Mouse (Mus musculus): ENCODE results near the gene Slc19a1. TPM values are rescaled to one million over a fixed set of nuclear protein-coding genes. Genes with fewer than 3 reads are reported as not detected.

The Slc19a1 gene
- total and polyA plus RNA-seq, 2 experiments from 2014 or later = 45.5 to 49.8 TPM

DNA sequence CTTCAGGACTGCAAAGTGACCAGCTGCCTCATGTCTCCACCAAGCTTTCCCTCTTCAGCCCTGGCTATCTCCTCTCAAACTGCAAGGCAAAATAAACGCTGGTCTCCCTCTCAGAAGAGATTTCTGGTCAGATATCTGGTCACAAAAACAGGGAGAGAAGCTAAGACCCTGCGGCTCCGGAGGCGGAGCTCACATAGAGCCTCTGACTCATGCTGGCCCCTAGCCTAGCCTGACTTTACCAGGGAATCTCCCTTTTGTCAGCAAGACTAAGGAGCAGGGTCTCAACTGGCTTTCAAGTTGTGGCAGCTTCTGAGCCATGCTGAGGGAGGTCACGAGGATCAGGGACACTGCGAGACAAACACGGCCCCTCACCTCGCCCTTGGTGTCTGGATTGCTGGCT lies 57.3 kb downstream of the Slc19a1 start:
- TF ChIP-seq CTCF (IDR thresholded peaks at IDR 0.05; ENCODE audit: low read depth) = no peak
- Histone ChIP-seq H3K27me3 (ENCODE audit: insufficient read depth, low read length) (no peaks in the 10 kb centered on the region), H3K36me3 (ENCODE audit: insufficient read depth, low read length) (no peaks in the 10 kb centered on the region), H3K4me1 (ENCODE audit: insufficient read depth, low read length) (no peaks in the 10 kb centered on the region), H3K4me3 (ENCODE audit: low read length) (0 out of 2 replicates have a peak overlapping the region, but pooled peaks have one; percentile 8), H3K4me2 (ENCODE audit: low read depth, low read length) (peak overlapping the region; percentile 26; the same call in 1 of the 2 replicates), H3K9me3 (ENCODE audit: low read length) (no peaks in the 10 kb centered on the region), H3K9ac (replicated peaks; ENCODE audit: low read length) (no peak overlapping the region), H3K27ac (no peak overlapping the region)
- 33% methylated on average over 8 of the region's 8 CpGs for WGBS
- peak; percentile 70 for ATAC-seq
- DNase-seq (ENCODE audit: low spot score) = peak; percentile 55

DNA sequence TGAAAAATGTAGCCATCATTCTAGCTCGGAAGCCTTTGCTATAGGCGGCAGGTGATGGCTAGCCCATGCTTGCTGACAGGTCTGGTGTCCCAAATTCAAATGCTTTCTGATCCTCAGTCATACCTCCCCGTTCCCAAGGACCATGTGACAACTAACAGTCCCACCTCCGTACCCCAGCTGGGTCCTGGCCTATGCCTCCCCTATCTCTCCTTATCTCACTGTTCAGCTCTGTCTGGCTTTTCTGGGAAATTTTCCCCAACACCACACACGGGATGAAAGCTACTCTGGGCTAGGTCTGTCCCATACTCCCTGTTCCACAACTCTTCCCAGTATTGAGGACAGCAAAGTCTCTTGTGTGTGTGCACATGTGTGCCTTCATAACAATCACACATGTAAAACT lies 58.0 kb downstream of the Slc19a1 start:
- Histone ChIP-seq H3K4me3 (ENCODE audit: low read length) (no peak overlapping the region), H3K36me3 (ENCODE audit: insufficient read depth, low read length) (no peaks in the 10 kb centered on the region), H3K4me1 (ENCODE audit: insufficient read depth, low read length) (no peaks in the 10 kb centered on the region), H3K9ac (replicated peaks; ENCODE audit: low read length) (no peak overlapping the region), H3K27me3 (ENCODE audit: insufficient read depth, low read length) (no peaks in the 10 kb centered on the region), H3K4me2 (ENCODE audit: low read depth, low read length) (no peak overlapping the region), H3K27ac (no peak overlapping the region), H3K9me3 (ENCODE audit: low read length) (no peaks in the 10 kb centered on the region)
- DNase-seq (ENCODE audit: low spot score) (no peak), ATAC-seq (no peak)
- no peak for TF ChIP-seq CTCF (IDR thresholded peaks at IDR 0.05; ENCODE audit: low read depth)
- 80% methylated on average over 5 of the region's 5 CpGs for WGBS

DNA sequence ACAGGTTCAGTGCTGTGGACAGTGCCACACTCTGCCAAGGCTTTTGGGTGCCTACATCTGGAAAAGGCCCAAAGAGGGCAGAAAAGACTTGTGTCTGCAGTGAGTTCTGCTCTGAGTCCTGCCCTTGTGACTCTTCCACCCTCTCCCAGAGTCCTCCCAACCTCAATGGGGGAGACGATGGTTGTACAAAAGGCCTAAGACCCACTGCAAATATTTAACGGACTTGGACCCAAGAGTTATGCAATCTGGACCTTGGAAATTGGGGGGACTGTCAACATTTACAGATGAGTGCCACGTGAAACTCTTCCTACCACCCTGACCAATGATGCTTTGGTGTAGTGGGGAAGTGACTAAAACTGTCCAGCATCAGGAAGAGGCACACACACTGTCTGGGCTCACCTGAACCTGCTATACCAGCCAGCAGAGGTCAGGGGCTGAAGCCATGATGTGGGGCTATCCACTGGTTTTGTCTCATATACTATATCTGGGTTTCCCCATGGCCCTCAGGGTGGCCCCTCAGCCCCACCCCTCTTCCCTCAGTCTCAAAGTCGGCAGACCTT lies 59.6 kb downstream of the Slc19a1 start:
- TF ChIP-seq CTCF (IDR thresholded peaks at IDR 0.05; ENCODE audit: low read depth) = no peak
- ATAC-seq = no peak
- no peaks in the 10 kb centered on the region for H3K9me3 ChIP-seq (ENCODE audit: low read length)
- DNase-seq (ENCODE audit: low spot score) = no peak
- no peaks in the 10 kb centered on the region for H3K36me3 ChIP-seq (ENCODE audit: insufficient read depth, low read length)
- no peak overlapping the region for H3K4me2 ChIP-seq (ENCODE audit: low read depth, low read length)
- H3K27ac ChIP-seq = no peak overlapping the region
- H3K4me1 ChIP-seq (ENCODE audit: insufficient read depth, low read length) = no peaks in the 10 kb centered on the region
- no peak overlapping the region for H3K9ac ChIP-seq (replicated peaks; ENCODE audit: low read length)
- no peaks in the 10 kb centered on the region for H3K27me3 ChIP-seq (ENCODE audit: insufficient read depth, low read length)
- WGBS = 81% methylated on average over 4 of the region's 4 CpGs
- no peak overlapping the region for H3K4me3 ChIP-seq (ENCODE audit: low read length)

DNA sequence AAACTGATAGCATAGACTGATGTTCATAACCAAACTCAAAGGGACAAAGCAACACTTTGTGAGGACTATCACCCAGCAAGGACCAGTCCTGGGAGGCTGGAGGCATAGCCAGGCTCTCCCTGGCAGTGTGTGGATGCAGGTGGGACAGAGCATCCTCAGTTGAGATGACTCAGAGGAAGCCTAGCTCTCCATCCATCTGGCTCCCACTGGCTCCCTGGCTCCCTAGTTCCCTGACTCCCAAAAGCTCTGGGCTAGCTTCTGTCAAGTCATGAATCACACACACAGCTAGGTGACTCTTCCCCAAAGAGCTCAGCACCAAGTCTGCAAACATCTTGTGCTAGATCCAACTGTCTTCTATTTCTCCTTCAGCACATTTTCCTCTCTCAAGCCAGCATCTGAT lies 61.8 kb downstream of the Slc19a1 start:
- ATAC-seq = no peak
- no peak for TF ChIP-seq CTCF (IDR thresholded peaks at IDR 0.05; ENCODE audit: low read depth)
- no peak overlapping the region for H3K27ac ChIP-seq
- 0 out of 2 replicates have a peak, but pooled peaks cover 5% of the 10 kb centered on the region for H3K4me1 ChIP-seq (ENCODE audit: insufficient read depth, low read length)
- no peaks in the 10 kb centered on the region for H3K9me3 ChIP-seq (ENCODE audit: low read length)
- DNase-seq (ENCODE audit: low spot score) = no peak
- no peaks in the 10 kb centered on the region for H3K27me3 ChIP-seq (ENCODE audit: insufficient read depth, low read length)
- no peak overlapping the region for H3K9ac ChIP-seq (replicated peaks; ENCODE audit: low read length)
- no peak overlapping the region for H3K4me2 ChIP-seq (ENCODE audit: low read depth, low read length)
- H3K36me3 ChIP-seq (ENCODE audit: insufficient read depth, low read length) = no peaks in the 10 kb centered on the region
- H3K4me3 ChIP-seq (ENCODE audit: low read length) = no peak overlapping the region

DNA sequence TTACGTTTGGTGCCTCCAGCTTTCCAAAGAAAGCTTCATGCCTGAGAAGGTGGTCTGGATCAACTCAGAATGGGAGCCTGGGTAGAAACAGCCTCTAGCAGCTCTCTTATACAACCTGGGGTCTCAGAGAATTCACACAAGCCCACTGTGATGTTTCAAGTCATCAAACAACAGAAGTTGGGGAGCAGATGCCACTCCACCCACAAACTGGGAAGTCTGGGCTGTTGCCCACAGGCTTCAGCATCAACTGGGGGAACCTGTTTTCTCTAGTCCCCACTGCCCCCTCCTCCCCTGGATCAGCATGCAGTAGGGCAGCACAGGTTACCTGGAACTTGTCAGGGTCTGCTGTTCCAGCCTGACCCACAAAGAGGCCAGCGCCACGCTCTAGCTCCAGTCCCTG lies 63.6 kb downstream of the Slc19a1 start:
- ATAC-seq (no peak), DNase-seq (ENCODE audit: low spot score) (no peak)
- Histone ChIP-seq H3K9me3 (ENCODE audit: low read length) (no peaks in the 10 kb centered on the region), H3K4me2 (ENCODE audit: low read depth, low read length) (no peak overlapping the region), H3K27ac (no peak overlapping the region), H3K27me3 (ENCODE audit: insufficient read depth, low read length) (no peaks in the 10 kb centered on the region), H3K4me1 (ENCODE audit: insufficient read depth, low read length) (0 out of 2 replicates have a peak, but pooled peaks cover 5% of the 10 kb centered on the region), H3K9ac (replicated peaks; ENCODE audit: low read length) (no peak overlapping the region), H3K4me3 (ENCODE audit: low read length) (no peak overlapping the region), H3K36me3 (ENCODE audit: insufficient read depth, low read length) (no peaks in the 10 kb centered on the region)
- 91% methylated on average over 3 of the region's 3 CpGs for WGBS
- TF ChIP-seq CTCF (IDR thresholded peaks at IDR 0.05; ENCODE audit: low read depth) = no peak

DNA sequence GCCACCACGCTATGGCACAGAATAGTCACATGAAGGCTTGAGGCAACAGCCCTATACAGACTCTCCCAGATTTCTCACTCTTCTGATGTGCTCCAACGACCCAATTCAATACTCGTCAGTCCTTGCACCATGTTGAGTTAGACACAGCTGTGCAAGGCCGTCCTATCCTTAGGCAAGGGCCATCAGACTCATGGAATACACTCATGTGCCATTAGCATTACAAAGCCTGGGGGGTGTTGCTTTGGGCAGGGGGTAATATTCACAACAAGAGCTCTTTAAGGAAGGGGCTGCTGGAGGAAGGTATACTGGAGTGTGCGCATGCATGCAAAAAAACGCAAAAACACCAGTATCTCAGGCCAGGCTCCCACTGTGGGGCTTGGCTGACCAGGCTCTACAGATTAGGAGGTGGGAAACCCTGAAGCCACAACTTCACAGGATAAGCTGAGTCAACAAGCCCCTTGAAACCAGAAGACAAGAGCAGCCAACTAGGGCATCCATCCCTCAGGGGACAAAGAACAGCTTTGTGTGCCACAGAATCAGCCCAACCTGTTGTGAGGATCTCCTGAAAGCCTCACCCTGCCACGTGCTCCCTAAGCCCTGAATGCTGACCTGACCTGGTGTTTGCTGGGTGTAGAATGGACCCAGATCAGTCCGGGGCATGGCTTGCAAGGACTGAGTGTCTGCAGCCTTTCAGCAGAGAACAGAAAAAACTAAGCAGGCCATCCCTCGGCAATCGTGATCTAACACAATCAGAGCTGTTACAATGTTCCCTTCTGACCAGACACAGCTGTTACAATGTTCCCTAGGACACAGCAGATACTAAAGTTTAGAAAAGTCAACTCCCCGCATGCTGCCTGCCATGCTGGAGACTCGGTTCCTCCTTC lies 65.2 kb downstream of the Slc19a1 start:
- no peak for DNase-seq (ENCODE audit: low spot score)
- no peak for TF ChIP-seq CTCF (IDR thresholded peaks at IDR 0.05; ENCODE audit: low read depth)
- 53% methylated on average over 12 of the region's 12 CpGs for WGBS

DNA sequence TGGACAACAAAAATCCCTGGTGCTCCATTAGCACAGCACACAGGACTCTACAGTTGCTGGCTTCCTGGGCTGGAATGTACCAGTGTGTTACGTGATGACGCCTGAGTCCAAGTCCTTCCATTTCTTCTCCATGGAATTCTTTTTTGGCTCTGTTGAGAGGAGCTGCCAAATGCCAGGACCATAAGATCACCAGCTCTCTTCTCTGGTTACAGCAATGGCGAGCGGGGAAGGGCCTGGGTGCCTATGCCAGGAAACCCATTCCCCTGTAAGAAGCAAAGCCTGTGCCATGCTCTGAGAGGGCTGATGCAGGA lies 65.8 kb downstream of the Slc19a1 start:
- Histone ChIP-seq H3K4me3 (ENCODE audit: low read length) (no peak overlapping the region), H3K9me3 (ENCODE audit: low read length) (no peaks in the 10 kb centered on the region), H3K27ac (no peak overlapping the region), H3K27me3 (ENCODE audit: insufficient read depth, low read length) (no peaks in the 10 kb centered on the region), H3K4me2 (ENCODE audit: low read depth, low read length) (no peak overlapping the region), H3K36me3 (ENCODE audit: insufficient read depth, low read length) (no peaks in the 10 kb centered on the region), H3K9ac (replicated peaks; ENCODE audit: low read length) (no peak overlapping the region), H3K4me1 (ENCODE audit: insufficient read depth, low read length) (0 out of 2 replicates have a peak, but pooled peaks cover 5% of the 10 kb centered on the region)
- TF ChIP-seq CTCF (IDR thresholded peaks at IDR 0.05; ENCODE audit: low read depth) = no peak
- ATAC-seq (0 out of 2 replicates have a peak, but pooled peaks have one; percentile 49), DNase-seq (ENCODE audit: low spot score) (no peak)
- 73% methylated on average over 4 of the region's 4 CpGs for WGBS

More for the DNA sequence above, 65.2 kb downstream of the Slc19a1 start:
- Histone ChIP-seq H3K4me3 (ENCODE audit: low read length) (no peak overlapping the region), H3K27ac (no peak overlapping the region), H3K9ac (replicated peaks; ENCODE audit: low read length) (no peak overlapping the region), H3K4me2 (ENCODE audit: low read depth, low read length) (no peak overlapping the region), H3K9me3 (ENCODE audit: low read length) (no peaks in the 10 kb centered on the region), H3K27me3 (ENCODE audit: insufficient read depth, low read length) (no peaks in the 10 kb centered on the region), H3K4me1 (ENCODE audit: insufficient read depth, low read length) (0 out of 2 replicates have a peak, but pooled peaks cover 5% of the 10 kb centered on the region), H3K36me3 (ENCODE audit: insufficient read depth, low read length) (no peaks in the 10 kb centered on the region)
- peak; percentile 64; the same call in 1 of the 2 replicates for ATAC-seq
